Mouse (Mus musculus) cortical plate, adult 2 months (tissue): ENCODE results near the gene Erc2.

Experiments used
- CTCF ChIP-seq: fragments of 200-500 bp; IDR thresholded peaks from 2 replicates; pipeline ENCODE4 v1.5.1; 2011; ENCODE audit warnings: mild to moderate bottlenecking, control low read depth, low read length; ENCODE audit not compliant: insufficient read depth; ENCODE audit errors: extremely low read depth
- POLR2A ChIP-seq: fragments of 200-500 bp; IDR thresholded peaks from 2 replicates; pipeline ENCODE4 v1.6.1; 2011; ENCODE audit warnings: mild to moderate bottlenecking, low read length, control low read depth; ENCODE audit not compliant: insufficient read depth; ENCODE audit errors: extremely low read depth

DNA sequence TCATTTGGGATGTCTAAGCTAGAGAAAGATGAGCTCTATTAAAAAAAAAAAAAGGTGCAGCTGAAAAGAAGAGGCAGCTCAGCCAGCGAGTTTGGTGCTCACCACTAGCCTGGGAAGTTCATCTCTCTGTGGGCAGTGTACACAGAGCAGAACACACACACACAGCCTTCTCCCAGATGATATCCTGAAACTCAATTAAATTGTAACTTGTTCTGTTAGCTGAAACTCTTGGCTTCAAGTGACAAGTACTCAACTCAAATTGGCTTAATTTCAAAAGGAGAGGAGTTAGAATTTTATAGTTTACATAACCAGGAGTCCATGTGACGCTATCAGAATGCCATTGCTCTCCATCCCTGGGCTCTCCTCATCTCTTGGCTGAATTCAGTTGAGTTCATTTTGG lies 804.4 kb downstream of the Erc2 start:
- TF ChIP-seq CTCF (no peak), POLR2A (no peak)
